Mouse (Mus musculus) retina, postnatal 7 days (tissue): ENCODE measurements at regions not wholly inside any gene's neighbourhood (a gene's known extent, or its start where the extent isn't known, plus 50 kb on each side); places are given as distances from the start of the nearest gene placed in this dataset.

ENCODE experiments used
- DNase-seq: peaks from one replicate; pipeline ENCODE4 v3.0.0-alpha.2; 2012; ENCODE audit warnings: low read depth, low spot score

DNA sequence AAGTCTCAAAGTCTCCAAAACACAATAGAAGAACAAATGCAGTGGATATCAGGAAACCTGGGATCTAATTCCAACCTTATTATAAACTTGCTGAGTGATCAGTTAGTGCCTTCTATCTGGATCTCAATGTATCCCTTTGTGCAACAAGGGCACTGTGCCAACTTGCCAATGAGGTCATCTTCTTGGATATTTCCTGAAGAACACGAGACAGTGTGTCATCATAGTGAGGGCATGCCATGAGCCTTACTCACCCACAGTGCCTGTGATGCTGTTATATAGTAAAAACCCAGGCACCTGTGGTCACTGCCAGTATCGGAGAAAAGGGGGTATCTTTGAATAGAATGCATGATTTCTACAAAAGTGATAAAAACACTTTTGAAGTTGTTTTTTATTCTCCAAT lies 60.2 kb upstream of the Cd34 start:
- no peak for DNase-seq

DNA sequence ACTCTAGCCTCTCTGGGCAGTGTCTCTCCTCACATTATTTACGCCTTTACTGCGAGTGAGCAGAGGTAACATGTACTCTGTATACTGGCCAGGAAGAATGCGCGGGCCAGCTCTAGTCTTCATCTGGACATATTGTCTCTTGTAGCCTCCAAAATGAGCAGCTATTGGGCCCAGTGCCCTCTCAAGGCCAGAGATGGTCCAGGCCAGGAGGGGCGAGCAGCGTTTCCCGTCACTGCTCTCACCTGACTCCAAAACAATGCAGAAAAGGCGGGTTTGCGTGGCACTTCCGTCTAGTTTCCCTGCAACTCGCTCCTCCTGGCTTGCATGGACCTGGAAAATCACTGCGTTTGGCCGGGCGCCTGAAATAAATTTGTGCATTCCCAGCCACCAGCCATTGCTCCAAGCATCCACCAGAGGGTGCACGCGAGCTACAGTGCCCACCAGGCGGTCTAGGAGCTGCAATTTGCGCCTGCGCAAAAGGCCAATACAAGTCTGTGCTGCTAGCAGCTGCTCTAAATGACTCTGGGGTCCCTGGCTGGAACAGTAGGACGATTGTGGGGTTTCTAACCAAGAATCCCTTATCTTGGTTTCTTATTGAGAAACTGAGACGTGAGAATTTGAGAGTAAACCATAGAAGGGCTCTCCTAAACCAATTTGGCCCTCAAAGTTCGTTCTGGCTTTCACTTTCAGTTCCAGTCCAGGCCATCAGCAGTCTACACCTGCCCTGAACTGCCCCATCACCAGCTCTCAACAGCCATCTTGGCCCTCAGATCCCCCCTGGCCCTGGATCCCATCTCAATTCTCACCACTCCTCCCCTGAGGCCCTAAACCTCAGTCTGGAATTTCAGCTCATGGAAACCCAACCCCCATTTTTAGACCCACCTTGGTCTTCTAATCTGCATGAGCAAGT lies 59.0 kb upstream of the Cd34 start:
- DNase-seq = peak; percentile 83

DNA sequence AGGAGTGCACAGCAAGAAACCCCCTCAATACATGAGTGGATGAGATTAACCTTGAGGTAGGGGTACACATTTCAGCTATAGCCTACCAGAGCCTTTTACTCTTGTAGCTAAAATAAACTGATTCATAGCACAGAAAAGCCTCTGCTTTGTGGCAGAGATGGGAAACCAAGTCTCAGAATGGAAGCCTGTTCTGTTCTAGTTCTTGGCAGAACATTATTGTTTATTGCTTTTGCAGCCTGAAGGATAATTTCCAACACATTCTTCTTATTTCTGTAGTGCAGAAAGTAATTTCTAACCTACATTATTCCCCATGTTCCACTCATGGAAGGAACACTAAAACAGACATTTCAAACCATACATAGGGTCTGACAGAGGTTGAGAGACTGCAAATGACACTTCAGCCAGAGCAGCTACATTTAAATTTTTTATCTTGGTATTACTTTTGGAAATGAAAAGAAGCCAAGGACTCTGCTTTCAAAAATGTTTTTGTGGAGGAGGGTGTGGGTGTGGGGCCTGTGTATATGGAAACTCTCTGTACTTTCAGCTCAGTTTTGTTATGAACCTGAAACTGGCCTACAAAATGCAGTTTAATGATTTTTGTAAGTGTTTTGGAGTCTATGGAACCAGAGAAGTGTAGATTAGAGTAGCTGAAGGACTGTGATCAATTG lies 56.9 kb upstream of the Cd34 start:
- no peak for DNase-seq

DNA sequence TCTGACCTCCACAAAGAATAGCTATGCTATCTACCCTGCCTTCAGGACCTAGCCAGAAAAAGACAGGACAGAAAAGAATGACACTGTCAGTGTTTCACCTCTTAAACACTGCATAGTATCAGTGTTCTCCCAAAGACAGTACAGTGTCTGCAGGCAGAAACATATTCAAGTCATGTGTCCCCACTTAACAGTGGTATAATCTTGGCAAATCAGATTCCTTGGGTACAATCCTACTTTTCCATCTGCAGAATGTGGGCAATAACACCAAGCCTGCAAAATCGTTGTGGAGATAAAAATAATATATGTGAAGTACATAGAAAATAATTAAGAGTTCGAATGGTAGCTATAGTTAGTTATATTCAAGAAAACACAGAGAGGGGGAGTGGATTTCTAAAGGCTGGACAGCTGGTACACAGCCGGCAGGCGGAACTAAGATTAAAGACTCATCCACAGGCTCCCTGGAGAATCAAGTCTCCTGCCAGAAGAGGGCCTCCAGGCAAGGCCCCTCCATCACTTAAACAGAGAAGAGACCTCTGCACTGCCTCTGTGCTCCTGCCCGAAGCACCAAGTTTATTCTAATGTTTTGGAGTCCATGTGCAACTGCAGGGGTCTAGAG lies 53.4 kb upstream of the Cd34 start:
- no peak for DNase-seq

DNA sequence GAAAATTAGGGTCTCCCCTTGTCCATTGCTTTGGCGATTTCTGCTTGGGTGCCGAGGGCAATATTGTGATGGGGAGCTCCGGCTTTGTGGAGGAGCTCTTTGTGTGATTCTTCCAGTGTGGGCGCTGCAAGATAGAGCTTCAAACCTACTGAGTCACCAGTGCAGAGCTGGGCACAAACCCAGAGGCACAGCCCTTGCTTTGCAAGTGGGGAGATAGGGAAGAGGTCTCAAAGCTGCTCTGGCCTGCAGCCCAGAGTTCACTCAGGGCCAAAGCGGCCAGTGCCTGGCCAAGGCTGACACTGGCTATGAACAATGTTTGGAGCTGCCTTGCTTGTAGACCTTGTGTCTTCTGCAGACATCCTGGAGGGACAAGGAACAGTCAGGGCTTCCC lies 52.9 kb upstream of the Cd34 start:
- DNase-seq = no peak
